Mouse (Mus musculus): ENCODE measurements around the gene Morn3. TPM values are rescaled to one million over a fixed set of nuclear protein-coding genes. Genes with fewer than 3 reads are reported as not detected.
A peak's percentile ranks its signal among the peaks of the same experiment; 100 is the strongest.

The Morn3 gene
- polyA plus RNA-seq, 1 experiment from 2014 or later = 1.3 TPM

GRCm38 (mm10) chr5:122987211-122988020 lies 59.4 kb downstream of the Morn3 start:
- 2% methylated on average over 34 of the region's 39 CpGs for whole genome bisulfite sequencing
- H3K4me1 ChIP-seq (replicated peaks) = peaks cover 54% of the 10 kb centered on the region
- H3K9me3 ChIP-seq = no peaks in the 10 kb centered on the region
- no peaks in the 10 kb centered on the region for H3K36me3 ChIP-seq
- no peak overlapping the region for H3K27ac ChIP-seq (replicated peaks)
- no peaks in the 10 kb centered on the region for H3K27me3 ChIP-seq
- peak; percentile 61 for ATAC-seq (ENCODE audit: low FRiP score, low read depth)
- H3K4me2 ChIP-seq = peak overlapping the region; percentile 98
- H3K4me3 ChIP-seq = peak overlapping the region; percentile 78
- H3K9ac ChIP-seq = peak overlapping the region; percentile 68

- no peak overlapping the region for H3K4me3 ChIP-seq
- 31% methylated on average over 8 of the region's 8 CpGs for WGBS
- peaks cover 46% of the 10 kb centered on the region for H3K4me1 ChIP-seq (replicated peaks)
- H3K9me3 ChIP-seq = no peaks in the 10 kb centered on the region
- H3K27ac ChIP-seq (replicated peaks) = no peak overlapping the region
- no peak for ATAC-seq (ENCODE audit: low FRiP score, low read depth)
- no peak overlapping the region for H3K9ac ChIP-seq
- H3K27me3 ChIP-seq = no peaks in the 10 kb centered on the region
- H3K36me3 ChIP-seq = no peaks in the 10 kb centered on the region
- no peak overlapping the region for H3K4me2 ChIP-seq
These were observed 60.7 kb downstream of the Morn3 start for GRCm38 (mm10) chr5:122986091-122986493.

Other genes starting within 250 kb of the Morn3 start
- gene Anapc5, start 225.7 kb downstream of the Morn3 start, polyA plus RNA-seq (2015; fragmentation: Nextera tagmentation; extraction: Ambion mirVana) = 481 and 508 TPM in 2 replicates
- 45.0 and 47.5 TPM in 2 replicates for gene Rnf34, start 197.0 kb downstream of the Morn3 start, polyA plus RNA-seq (2015; fragmentation: Nextera tagmentation; extraction: Ambion mirVana)
- gene Kdm2b, start 57.2 kb downstream of the Morn3 start, polyA plus RNA-seq (2015; fragmentation: Nextera tagmentation; extraction: Ambion mirVana) = 95.4 and 99.5 TPM in 2 replicates
- 14.0 and 14.3 TPM in 2 replicates for gene Orai1, start 31.9 kb downstream of the Morn3 start, polyA plus RNA-seq (2015; fragmentation: Nextera tagmentation; extraction: Ambion mirVana)
- gene Tmem120b, start 21.4 kb upstream of the Morn3 start, polyA plus RNA-seq (2015; fragmentation: Nextera tagmentation; extraction: Ambion mirVana) = 17.9 and 20.7 TPM in 2 replicates
- 16.7 and 19.3 TPM in 2 replicates for gene Rhof, start 85.7 kb upstream of the Morn3 start, polyA plus RNA-seq (2015; fragmentation: Nextera tagmentation; extraction: Ambion mirVana)
- gene Setd1b, start 95.2 kb upstream of the Morn3 start, polyA plus RNA-seq (2015; fragmentation: Nextera tagmentation; extraction: Ambion mirVana) = 10.9 and 11.7 TPM in 2 replicates
- 75.3 and 75.7 TPM in 2 replicates for gene Psmd9, start 122.4 kb upstream of the Morn3 start, polyA plus RNA-seq (2015; fragmentation: Nextera tagmentation; extraction: Ambion mirVana)
- gene Hpd, start 135.7 kb upstream of the Morn3 start, polyA plus RNA-seq (2015; fragmentation: Nextera tagmentation; extraction: Ambion mirVana) = not detected in 2 replicates
- gene Wdr66, start 205.1 kb upstream of the Morn3 start, polyA plus RNA-seq (2015; fragmentation: Nextera tagmentation; extraction: Ambion mirVana) = 0.80 and 1.3 TPM in 2 replicates

All from hindbrain, embryonic 15.5 days (tissue).